Mouse (Mus musculus) MEL-GATA-1-ER (cell line): Measurements from ENCODE around the gene Rubcn.
A peak's percentile ranks its signal among the peaks of the same experiment; 100 is the strongest.

Experiments used
- DNase-seq: peaks from one replicate; pipeline ENCODE4 v3.0.0-alpha.2; 2012; ENCODE audit warnings: low read depth; ENCODE audit errors: extremely low read depth

Gene Rubcn

GRCm38 (mm10) chr16:32870231-32870630 lies 7.3 kb downstream of the Rubcn start:
- no peak for DNase-seq

- peak; percentile 90 for DNase-seq
Observed at GRCm38 (mm10) chr16:32867919-32868552, 9.5 kb downstream of the Rubcn start.

- DNase-seq: no peak
Observed at GRCm38 (mm10) chr16:32866713-32867112, 10.9 kb downstream of the Rubcn start.

GRCm38 (mm10) chr16:32865401-32865800 lies 12.2 kb downstream of the Rubcn start:
- DNase-seq: no peak

GRCm38 (mm10) chr16:32861813-32862385 lies 15.7 kb downstream of the Rubcn start:
- DNase-seq: no peak

GRCm38 (mm10) chr16:32858771-32859636 lies 18.6 kb downstream of the Rubcn start:
- DNase-seq: no peak

GRCm38 (mm10) chr16:32858356-32858755 lies 19.2 kb downstream of the Rubcn start:
- DNase-seq: no peak

- DNase-seq: no peak
Observed at GRCm38 (mm10) chr16:32856751-32857150, 20.8 kb downstream of the Rubcn start.

- DNase-seq: no peak
Observed at GRCm38 (mm10) chr16:32854050-32854571, 23.5 kb downstream of the Rubcn start.

- no peak for DNase-seq
Observed at GRCm38 (mm10) chr16:32853492-32854049, 24.0 kb downstream of the Rubcn start.

- no peak for DNase-seq
Observed at GRCm38 (mm10) chr16:32849042-32849830, 28.3 kb downstream of the Rubcn start.

- DNase-seq: no peak
Observed at GRCm38 (mm10) chr16:32847103-32847502, 30.5 kb downstream of the Rubcn start.

- DNase-seq: no peak
Observed at GRCm38 (mm10) chr16:32831501-32831900, 46.1 kb downstream of the Rubcn start.

GRCm38 (mm10) chr16:32829104-32829503 lies 48.5 kb downstream of the Rubcn start:
- peak; percentile 72 for DNase-seq

- no peak for DNase-seq
Observed at GRCm38 (mm10) chr16:32826521-32826920, 51.0 kb downstream of the Rubcn start.

- no peak for DNase-seq
Observed at GRCm38 (mm10) chr16:32825380-32825779, 52.2 kb downstream of the Rubcn start.

- DNase-seq: no peak
Observed at GRCm38 (mm10) chr16:32824061-32824460, 53.5 kb downstream of the Rubcn start.

GRCm38 (mm10) chr16:32823487-32823886 lies 54.1 kb downstream of the Rubcn start:
- DNase-seq: no peak

- DNase-seq: no peak
Observed at GRCm38 (mm10) chr16:32822881-32823280, 54.7 kb downstream of the Rubcn start.

- no peak for DNase-seq
Observed at GRCm38 (mm10) chr16:32822450-32822827, 55.1 kb downstream of the Rubcn start.
